Mouse (Mus musculus) embryonic facial prominence, embryonic 11.5 days (tissue): Measurements from ENCODE around the gene Pkd2. TPM values are rescaled to one million over a fixed set of nuclear protein-coding genes. Genes with fewer than 3 reads are reported as not detected.

Source experiments
- ATAC-seq: fragments of 200-750 bp; cut with Nextera tagmentation; replicated peaks from 2 replicates; pipeline ENCODE4 v1.8.0; 2017; ENCODE audit warnings: low read depth; ENCODE audit not compliant: insufficient number of reproducible peaks, low FRiP score, low TSS enrichment
- DNase-seq: peaks from one replicate; pipeline ENCODE4 v3.0.0-alpha.2; 2015; ENCODE audit warnings: low spot score
- H3K27ac ChIP-seq: fragments of 300-500 bp; sonication (generic); replicated peaks from 2 replicates; pipeline ENCODE4 v1.5.1; 2014; ENCODE audit warnings: mild to moderate bottlenecking, low read depth, low read length, control low read depth
- H3K27me3 ChIP-seq: fragments of 300-500 bp; sonication (generic); 2 replicates; pipeline ENCODE4 v1.6.1; 2014; ENCODE audit warnings: mild to moderate bottlenecking, low read length, moderate library complexity, mixed read lengths; ENCODE audit not compliant: control insufficient read depth, insufficient read depth
- H3K36me3 ChIP-seq: fragments of 300-500 bp; sonication (generic); replicated peaks from 2 replicates; pipeline ENCODE4 v1.6.1; 2014; ENCODE audit warnings: low read depth, mild to moderate bottlenecking, low read length, moderate library complexity, mixed read lengths; ENCODE audit not compliant: control insufficient read depth, insufficient read depth
- H3K4me1 ChIP-seq: fragments of 300-500 bp; sonication (generic); 2 replicates; pipeline ENCODE4 v1.6.1; 2014; ENCODE audit warnings: low read length, mixed read lengths; ENCODE audit not compliant: control insufficient read depth, insufficient read depth
- H3K4me2 ChIP-seq: fragments of 300-500 bp; sonication (generic); 2 replicates; pipeline ENCODE4 v1.6.1; 2014; ENCODE audit warnings: low read depth, mild to moderate bottlenecking, control low read depth, low read length, moderate library complexity
- H3K4me3 ChIP-seq: fragments of 300-500 bp; sonication (generic); 2 replicates; pipeline ENCODE4 v1.5.1; 2014; ENCODE audit warnings: low read depth, low read length, control low read depth
- H3K9ac ChIP-seq: fragments of 300-500 bp; sonication (generic); replicated peaks from 2 replicates; pipeline ENCODE4 v1.6.1; 2014; ENCODE audit warnings: mild to moderate bottlenecking, control low read depth, low read length
- H3K9me3 ChIP-seq: fragments of 300-500 bp; sonication (generic); replicated peaks from 2 replicates; pipeline ENCODE4 v1.6.1; 2016; ENCODE audit warnings: mild to moderate bottlenecking, low read length, inconsistent platforms, mixed read lengths; ENCODE audit not compliant: control insufficient read depth
- WGBS: fragments of 180-500 bp; shearing (Covaris S2); extraction: QIAGEN DNeasy Blood & Tissue Kit; methylation state at CpG from one replicate; pipeline ENCODE4 v1.1.7; 2014; 5-methylcytosine and 5-hydroxymethylcytosine counted together
- polyA plus RNA-seq: library from polyadenylated mRNA; unstranded; fragments of >200 nt; fragmentation: Nextera tagmentation; extraction: Ambion mirVana; gene quantifications from 2 replicates; pipeline ENCODE4 v1.2.1, GENCODE M21; 2014

The Pkd2 gene
- 18.1 and 18.7 TPM in 2 replicates for polyA plus RNA-seq

DNA sequence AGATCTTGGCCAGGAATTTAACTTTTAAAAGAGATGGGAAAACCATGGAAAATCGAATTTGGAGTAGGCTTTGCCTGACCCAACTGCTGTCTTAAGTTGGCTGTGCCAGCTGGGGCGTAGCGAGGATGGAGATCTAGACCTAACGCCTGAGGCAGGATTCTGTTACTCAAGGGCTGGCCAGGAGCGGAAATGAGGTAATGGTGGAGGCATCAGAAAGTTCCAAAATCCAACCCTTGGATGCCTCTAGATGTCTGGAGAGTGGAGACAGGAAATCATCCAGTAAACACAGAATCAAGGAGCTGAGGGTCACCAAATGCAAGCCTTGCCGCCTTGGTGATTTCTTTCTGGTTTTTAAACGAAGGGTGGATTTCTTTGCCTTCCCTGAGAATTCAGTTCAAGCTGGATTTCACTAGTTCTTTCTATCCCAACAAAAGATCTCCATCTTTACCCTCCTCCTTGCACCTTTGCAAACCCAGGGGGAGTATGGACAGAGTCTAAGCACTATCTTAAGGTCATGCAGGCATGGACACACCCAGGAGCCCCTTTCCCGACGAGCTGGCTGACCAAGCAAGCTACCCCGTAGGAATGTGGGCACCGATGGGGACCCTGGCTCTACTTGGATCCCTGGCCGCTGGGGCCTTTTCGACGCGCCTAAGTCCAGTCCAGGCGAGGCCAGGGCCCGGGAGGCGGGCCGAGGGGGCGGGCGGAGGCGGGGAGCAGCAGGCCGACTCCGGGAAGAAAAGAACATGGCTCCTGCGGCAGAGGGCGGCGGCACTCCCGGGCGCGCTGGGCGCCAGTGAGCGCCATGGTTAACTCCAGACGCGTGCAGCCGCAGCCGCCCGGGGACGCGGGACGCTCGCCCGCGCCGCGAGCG, at the start of gene Pkd2:
Pkd2 (plus strand) TSS at position 619 of the 874 bp plus-strand sequence.
- no peaks in the 10 kb centered on the region for H3K27me3 ChIP-seq
- WGBS = 10% methylated on average over 46 of the region's 46 CpGs
- ATAC-seq = peak; percentile 80

DNA sequence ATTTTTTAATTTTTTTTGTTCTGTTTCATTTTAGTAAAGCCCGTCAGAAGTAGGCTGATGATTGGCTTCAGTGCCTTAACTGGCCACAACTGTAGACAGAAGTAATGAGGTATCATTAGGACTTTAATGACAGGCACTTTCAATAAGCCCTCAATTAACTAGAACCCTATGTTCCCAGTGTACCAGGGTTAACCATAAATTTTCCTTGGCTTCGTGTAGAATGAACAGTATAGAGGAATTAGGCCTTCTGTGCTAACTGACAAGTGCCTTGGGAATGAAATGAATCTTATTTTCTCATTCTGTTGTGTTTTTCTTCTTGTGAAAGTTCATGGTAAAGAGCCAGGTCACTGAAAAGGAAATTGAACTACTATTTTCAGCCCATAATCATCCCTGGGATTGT, 43.3 kb upstream of the Pkd2 start:
- Histone ChIP-seq H3K36me3 (no peaks in the 10 kb centered on the region), H3K27me3 (no peaks in the 10 kb centered on the region), H3K4me1 (no peaks in the 10 kb centered on the region), H3K9me3 (no peaks in the 10 kb centered on the region), H3K9ac (no peak overlapping the region), H3K27ac (no peak overlapping the region), H3K4me2 (no peak overlapping the region), H3K4me3 (no peak overlapping the region)
- ATAC-seq = no peak
- WGBS = 45% methylated on average over 2 of the region's 2 CpGs
- DNase-seq = peak; percentile 28

More for the DNA sequence above, at the start of gene Pkd2:
- Histone ChIP-seq H3K4me2 (peak within 1 kb of the TSS; percentile 82), H3K27ac (peak within 1 kb of the TSS; percentile 87), H3K4me3 (peak within 1 kb of the TSS; percentile 79), H3K9me3 (no peaks in the 10 kb centered on the region), H3K9ac (peak within 1 kb of the TSS; percentile 98), H3K36me3 (no peaks in the 10 kb centered on the region), H3K4me1 (no peaks in the 10 kb centered on the region)
- DNase-seq = peak; percentile 79

DNA sequence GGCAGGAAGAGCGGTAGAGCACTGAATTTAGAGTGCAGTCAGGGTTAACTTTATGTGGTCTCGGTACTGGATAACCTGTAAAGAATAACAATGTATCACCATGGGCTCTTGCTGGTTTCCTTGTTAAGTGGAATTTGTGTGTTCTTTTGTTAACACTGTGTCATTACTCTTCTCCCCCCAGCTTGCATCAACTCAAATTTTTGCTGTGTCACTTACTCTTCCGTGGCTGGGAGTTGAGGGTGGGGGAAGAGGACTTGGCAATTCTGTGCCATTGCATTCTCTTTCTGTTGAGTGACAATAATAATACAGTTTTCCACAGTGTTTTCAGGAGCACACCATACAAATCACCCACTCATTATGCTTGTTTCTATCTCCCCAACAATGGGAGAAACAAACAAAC, 42.2 kb upstream of the Pkd2 start:
- Histone ChIP-seq H3K9me3 (no peaks in the 10 kb centered on the region), H3K36me3 (no peaks in the 10 kb centered on the region), H3K4me2 (no peak overlapping the region), H3K4me3 (no peak overlapping the region), H3K9ac (no peak overlapping the region), H3K4me1 (no peaks in the 10 kb centered on the region), H3K27ac (no peak overlapping the region), H3K27me3 (no peaks in the 10 kb centered on the region)
- ATAC-seq = no peak
- 69% methylated on average over 3 of the region's 3 CpGs for WGBS
- DNase-seq = no peak

DNA sequence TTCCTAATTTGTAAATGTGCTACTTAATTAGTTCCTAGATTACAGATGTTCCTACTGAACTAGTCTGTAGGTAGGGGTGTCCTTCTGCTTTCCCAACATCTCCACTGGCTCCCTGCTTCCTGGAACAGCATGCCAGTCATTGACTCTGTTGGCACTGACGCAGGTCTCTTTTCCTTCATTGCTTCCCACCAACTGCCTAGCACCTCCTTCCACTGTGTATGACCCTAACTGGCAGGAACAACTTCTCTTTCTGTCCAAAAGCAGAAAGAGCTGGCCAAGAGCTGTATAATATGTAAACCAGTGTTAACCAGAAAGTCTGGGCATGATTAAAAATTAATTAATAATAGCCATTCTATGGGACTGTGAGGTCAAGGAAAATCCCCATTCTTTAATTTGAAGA, 41.5 kb upstream of the Pkd2 start:
- H3K27ac ChIP-seq = no peak overlapping the region
- no peak overlapping the region for H3K4me3 ChIP-seq
- no peak overlapping the region for H3K9ac ChIP-seq
- no peaks in the 10 kb centered on the region for H3K27me3 ChIP-seq
- no peaks in the 10 kb centered on the region for H3K36me3 ChIP-seq
- DNase-seq (no peak), ATAC-seq (no peak)
- no peak overlapping the region for H3K4me2 ChIP-seq
- no peaks in the 10 kb centered on the region for H3K9me3 ChIP-seq
- 100% methylated on average over 1 of the region's 1 CpGs for WGBS
- H3K4me1 ChIP-seq = no peaks in the 10 kb centered on the region

DNA sequence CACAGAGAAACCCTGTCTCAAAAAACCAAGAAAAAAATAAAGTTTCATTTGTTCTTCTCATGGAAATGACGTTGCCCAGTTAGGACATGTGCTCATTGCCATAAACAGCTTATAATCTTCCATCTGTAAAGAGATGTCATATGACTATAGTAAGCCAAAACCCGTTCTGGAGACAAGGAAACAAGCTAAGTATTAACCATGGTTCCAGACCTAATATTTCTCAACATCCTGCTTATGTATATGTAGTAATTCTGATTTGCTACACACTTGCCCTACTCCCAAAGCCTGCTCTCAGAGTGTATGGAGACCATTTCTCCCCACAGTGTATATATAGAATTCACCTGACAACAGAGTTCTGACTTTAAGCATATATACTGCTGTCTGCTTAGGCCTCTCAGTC, 37.2 kb upstream of the Pkd2 start:
- no peak for DNase-seq
- H3K4me1 ChIP-seq = no peaks in the 10 kb centered on the region
- WGBS = 72% methylated on average over 2 of the region's 2 CpGs

DNA sequence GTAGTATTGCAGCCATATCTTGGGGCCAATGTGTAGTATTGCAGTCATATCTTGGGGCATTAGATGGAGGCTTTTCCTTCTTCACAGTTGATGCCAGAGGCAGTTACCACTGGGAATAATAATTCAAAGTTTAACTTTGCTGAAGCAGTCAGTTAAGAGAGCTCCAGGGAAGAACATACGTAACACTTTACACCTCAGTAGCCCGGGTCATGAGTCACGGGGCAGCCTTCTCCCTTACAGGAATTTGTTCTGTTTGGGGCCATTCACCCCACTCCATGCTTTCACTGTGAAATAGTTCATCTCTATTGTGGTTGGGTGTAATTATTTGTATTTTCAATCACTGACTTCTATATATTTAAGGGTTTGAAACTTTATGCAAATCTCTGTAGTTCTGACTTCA, 35.4 kb upstream of the Pkd2 start:
- Histone ChIP-seq H3K27ac (no peak overlapping the region), H3K36me3 (no peaks in the 10 kb centered on the region), H3K27me3 (no peaks in the 10 kb centered on the region), H3K4me1 (no peaks in the 10 kb centered on the region), H3K9ac (no peak overlapping the region), H3K9me3 (no peaks in the 10 kb centered on the region), H3K4me2 (no peak overlapping the region), H3K4me3 (no peak overlapping the region)
- ATAC-seq (no peak), DNase-seq (no peak)
- 76% methylated on average over 3 of the region's 3 CpGs for WGBS

More for the DNA sequence above, 37.2 kb upstream of the Pkd2 start:
- ATAC-seq = no peak
- Histone ChIP-seq H3K36me3 (no peaks in the 10 kb centered on the region), H3K9ac (no peak overlapping the region), H3K27me3 (no peaks in the 10 kb centered on the region), H3K4me3 (no peak overlapping the region), H3K9me3 (no peaks in the 10 kb centered on the region), H3K4me2 (no peak overlapping the region), H3K27ac (no peak overlapping the region)

DNA sequence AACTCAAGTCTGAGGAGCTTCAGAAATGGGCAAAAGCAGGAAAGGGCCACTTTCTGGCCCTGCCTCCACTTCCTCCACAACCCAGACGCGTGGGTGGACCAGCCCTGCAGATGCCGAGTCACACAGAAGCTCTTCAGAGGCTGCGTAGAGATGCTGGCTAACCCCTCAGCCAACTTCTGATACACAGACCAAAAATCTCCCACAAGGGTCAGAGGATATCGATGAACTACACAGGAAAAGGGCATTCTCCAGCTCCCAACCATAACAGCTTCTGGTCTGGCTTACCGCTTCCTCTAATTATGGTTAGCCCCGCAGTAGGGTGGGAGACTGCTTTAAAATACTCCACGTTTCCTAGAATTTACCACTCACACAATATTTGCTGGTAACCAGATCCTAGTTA, 33.3 kb upstream of the Pkd2 start:
- DNase-seq (no peak), ATAC-seq (no peak)
- Histone ChIP-seq H3K9ac (no peak overlapping the region), H3K27me3 (no peaks in the 10 kb centered on the region), H3K4me1 (no peaks in the 10 kb centered on the region), H3K4me3 (no peak overlapping the region), H3K9me3 (no peaks in the 10 kb centered on the region), H3K4me2 (no peak overlapping the region), H3K36me3 (no peaks in the 10 kb centered on the region), H3K27ac (no peak overlapping the region)
- 81% methylated on average over 8 of the region's 8 CpGs for WGBS

DNA sequence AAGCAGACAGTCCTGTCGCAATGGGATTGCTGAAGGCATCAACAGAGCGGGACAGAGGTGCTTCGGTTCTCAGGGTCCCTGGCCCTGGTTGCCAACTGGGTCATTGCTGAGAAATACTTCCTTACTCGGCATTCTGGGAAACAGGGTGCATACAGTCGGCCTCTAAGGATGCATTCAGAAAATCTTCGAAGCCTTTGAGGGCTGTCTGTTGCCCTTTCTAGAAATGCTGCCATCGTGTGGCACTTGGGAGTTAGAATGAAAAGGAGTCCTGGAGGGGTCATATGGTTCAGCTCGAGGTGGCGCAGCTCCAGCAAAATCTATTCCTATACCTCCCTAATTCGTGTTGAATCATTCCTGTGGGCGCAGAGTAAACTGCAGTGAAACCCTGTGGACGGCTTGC, 26.4 kb upstream of the Pkd2 start:
- ATAC-seq (no peak), DNase-seq (peak; percentile 34)
- Histone ChIP-seq H3K4me3 (no peak overlapping the region), H3K9ac (no peak overlapping the region), H3K27ac (no peak overlapping the region), H3K9me3 (no peaks in the 10 kb centered on the region), H3K27me3 (no peaks in the 10 kb centered on the region), H3K4me2 (no peak overlapping the region), H3K36me3 (no peaks in the 10 kb centered on the region), H3K4me1 (no peaks in the 10 kb centered on the region)
- WGBS = 37% methylated on average over 12 of the region's 12 CpGs
